Mouse (Mus musculus) R1 (cell line): Measurements from ENCODE around the gene Cebpa.

Experiments
- DNase-seq: peaks from one replicate; pipeline ENCODE4 v3.0.0-alpha.2; 2018; ENCODE audit warnings: low read depth, low spot score

The Cebpa gene

DNA sequence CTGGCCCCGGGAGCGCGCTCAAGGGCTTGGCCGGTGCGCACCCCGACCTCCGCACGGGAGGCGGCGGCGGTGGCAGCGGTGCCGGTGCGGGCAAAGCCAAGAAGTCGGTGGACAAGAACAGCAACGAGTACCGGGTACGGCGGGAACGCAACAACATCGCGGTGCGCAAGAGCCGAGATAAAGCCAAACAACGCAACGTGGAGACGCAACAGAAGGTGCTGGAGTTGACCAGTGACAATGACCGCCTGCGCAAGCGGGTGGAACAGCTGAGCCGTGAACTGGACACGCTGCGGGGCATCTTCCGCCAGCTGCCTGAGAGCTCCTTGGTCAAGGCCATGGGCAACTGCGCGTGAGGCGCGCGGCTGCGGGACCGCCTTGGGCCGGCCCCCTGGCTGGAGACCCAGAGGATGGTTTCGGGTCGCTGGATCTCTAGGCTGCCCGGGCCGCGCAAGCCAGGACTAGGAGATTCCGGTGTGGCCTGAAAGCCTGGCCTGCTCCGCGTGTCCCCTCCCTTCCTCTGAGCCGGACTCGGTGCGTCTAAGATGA lies 1.1 kb downstream of the Cebpa start:
- peak; percentile 27 for DNase-seq

DNA sequence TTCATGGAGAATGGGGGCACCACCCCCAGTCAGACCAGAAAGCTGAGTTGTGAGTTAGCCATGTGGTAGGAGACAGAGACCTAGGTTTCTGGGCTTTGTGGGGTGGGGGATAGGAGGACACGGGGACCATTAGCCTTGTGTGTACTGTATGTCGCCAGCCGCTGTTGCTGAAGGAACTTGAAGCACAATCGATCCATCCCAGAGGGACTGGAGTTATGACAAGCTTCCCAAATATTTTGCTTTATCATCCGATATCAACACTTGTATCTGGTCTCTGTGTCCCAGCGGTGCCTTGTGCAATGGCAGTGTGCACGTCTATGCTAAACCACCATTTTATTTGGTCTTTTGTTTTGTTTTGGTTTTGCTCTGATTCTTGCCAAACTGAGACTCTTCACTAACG lies 2.1 kb downstream of the Cebpa start:
- DNase-seq, result no peak

DNA sequence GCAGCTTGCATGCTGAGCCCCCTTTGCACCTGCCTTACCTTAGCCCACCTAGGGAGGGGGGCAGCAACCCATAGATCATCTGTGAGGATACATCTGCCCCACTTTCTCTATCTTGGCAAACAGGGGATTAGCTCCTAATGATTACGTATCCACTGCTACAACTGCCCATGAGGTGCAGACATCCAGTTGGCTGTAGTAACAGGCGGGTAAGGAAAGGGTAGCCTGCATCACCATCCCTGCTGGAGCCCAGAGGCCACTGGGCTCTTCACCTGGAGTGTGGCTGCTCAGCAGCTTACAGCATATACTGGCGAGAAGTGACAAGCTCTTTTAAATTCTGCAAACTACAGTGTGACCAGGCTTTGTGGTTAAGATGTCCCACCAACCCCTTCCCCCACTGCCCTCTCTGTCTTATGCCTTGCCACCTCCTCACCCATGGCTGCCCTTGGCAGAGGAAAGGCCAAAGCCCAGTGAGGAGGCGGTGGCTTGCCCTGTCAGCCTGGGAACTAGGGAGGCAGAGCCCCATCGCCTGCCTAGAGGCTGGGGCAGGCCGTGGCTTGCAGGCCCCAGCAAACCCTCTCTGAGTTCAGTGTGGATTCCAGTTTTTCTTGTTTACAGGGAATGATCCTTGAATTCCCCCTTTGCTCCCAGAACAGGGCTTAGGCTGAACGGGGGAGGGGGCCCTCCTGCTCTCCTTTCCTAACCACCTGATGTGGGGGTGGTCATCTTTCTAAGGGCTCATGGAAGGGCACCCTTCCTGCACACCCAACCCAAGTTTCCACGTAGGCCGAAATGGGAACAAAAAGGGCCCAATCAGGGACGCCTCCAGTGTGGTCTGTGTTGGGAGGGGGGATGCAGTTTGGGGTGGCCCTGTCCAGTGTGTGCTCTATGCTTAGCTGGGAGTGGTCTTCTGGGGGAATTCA lies 3.6 kb downstream of the Cebpa start:
- no peak for DNase-seq

DNA sequence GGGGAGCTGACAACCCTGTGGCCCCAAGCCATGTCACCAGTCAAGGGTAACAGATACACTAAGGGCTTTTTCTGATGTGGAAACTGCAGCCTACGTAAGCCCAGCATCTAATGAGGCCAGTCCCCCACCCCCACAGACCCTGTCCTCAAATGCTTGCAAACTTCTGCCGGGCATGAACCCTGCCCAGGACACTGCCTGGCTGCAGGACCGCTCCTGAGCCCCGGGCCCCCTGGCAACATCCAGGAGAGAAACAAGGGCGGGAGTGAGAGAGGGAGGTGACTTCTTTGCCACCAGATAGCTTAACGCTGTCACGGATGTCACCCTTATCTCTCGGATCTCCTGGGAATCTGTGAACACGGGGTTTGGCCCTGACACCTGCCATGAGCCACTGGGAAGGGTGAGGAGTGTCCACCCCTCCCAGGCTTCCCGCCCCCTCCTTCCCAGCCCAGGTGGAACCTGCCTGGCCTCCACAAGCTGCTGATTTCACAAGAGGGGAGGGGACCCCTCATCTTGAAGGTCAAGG lies 4.4 kb downstream of the Cebpa start:
- no peak for DNase-seq

DNA sequence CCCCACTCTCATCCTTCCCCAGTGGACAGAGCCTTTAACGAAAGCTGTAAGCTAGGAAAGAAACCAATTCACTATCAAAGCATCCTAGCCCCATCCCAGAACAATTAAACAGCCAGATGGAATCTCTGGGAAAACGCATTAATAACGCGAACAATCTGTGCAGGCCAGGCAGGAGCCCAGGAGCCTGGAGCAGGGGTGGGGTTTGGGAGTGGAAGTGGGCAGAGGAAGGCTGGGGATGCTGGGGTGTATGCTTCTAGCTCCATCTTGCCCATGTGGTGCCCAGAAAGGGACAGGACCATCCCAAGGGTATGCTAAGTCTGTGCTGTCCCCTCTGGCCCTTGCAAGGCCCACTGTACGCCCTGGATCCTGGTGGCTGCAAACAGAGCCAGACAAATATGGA lies 5.1 kb downstream of the Cebpa start:
- DNase-seq, result no peak

DNA sequence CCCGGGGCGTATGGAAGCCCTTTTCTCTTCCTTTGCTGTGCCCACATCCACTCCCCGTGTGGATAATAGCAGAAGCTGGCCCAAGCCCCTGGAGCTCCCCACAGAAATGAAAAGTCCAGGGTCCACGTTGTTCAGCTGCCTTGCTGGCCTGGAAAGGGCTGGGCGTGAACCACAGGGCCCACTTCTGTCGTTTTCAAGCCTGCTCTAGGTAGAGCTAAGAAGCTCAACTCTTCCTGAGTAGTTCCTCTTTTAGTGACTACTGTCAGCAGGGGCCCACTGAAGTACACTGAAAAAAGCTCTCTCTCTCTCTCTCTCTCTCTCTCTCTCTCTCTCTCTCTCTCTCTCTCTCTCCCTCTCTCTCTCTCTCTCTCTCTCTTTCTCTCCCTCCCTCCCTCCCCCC lies 5.7 kb downstream of the Cebpa start:
- DNase-seq, result no peak

DNA sequence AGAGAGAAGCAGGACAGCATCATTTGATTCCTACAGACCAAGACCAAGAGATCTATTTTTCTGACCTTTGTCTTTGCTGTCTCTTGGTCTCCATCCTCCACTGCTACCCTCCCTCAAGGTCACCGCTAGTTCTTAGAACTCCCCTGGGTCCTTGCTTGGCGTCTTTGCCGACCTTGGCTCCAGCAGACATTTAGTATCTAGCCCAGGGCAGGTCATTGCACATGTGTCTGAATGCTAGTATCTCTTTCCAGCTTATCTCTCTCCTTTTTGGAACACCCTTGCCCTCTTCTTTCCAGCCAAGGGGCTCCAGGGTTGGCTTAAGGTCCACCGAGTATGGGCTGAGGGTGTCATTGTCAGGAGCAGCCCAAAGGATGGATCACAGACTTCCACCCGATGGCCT lies 6.9 kb downstream of the Cebpa start:
- DNase-seq, result no peak

DNA sequence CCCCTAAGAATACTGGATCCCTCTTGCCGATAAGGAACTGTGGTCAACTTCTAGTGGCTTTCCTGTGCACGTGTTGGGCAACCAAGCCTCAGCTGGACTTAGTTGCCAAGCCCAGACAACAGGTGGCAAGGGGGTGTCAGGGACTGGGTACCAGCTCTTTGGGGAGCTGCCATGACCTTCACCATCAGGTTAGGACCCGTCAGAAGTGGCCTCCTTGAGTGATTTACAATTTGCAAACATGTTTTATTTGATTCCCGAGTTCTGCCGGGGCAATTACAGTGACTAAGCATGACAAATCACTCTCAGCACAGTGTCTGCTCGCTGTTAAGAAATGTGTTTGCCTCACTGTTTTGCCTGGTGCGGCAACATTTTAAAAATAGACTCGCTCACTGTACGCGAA lies 7.9 kb downstream of the Cebpa start:
- DNase-seq, result no peak

DNA sequence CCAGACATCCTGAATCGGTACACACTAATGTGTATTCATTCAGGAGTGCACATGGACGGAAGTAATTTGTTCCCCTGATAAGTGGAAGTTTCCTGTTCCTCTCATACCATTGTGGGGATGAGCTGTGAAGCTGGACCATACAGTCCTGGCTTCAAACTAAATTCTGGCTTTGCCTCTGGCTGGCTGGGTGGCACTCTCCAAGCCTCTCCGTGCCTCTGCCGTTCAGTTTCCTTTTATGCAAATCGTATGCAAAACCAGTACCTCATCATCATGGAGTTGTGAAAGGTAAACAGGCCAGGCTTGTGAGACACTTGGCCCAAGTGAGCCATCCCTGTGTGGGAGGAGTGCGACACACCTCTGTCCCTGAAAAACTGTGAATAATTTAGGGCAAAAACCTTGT lies 8.6 kb downstream of the Cebpa start:
- DNase-seq, result no peak

DNA sequence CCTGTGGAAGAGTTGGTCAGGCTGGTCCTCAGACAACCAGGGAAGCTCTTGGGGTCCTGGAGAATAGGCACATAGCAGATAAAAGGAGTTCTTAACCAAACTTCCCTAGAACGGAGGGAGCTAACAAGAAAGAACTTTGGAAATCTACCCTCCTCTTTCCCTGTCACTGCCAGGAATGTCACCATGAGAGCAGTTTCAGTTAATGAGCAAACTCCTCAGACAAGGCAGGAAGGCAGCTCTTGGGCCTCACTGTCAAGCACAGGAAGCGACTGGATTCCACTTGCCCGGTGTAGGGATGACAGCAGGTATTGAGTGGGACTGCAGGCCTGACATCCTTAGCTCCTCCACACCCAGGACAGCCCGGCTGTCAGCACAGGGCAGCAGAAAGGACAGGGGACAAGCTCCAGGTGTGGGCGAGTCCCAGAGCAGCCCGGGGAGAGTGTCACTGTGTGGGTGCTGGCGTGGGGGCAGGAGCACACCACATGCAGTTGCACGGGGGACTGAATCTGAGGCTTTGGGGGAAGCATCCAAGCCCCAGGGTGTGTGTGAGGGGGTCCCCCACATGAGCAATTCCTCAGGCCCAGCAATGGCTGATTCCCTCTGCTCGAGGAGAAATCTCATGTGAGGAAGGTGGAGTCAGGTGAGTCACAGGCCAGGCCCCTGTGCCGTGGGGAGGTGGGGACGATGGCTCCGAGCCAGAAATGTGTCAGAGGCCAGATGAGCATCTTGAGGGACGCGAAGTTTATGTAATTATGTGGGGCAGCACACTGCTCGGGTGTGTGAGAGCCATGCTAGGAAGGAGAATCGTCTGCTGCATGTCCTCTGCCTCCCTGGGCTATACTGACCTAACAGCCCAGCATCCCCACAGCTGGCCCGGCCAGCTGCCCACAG lies 9.8 kb downstream of the Cebpa start:
- DNase-seq, result no peak

DNA sequence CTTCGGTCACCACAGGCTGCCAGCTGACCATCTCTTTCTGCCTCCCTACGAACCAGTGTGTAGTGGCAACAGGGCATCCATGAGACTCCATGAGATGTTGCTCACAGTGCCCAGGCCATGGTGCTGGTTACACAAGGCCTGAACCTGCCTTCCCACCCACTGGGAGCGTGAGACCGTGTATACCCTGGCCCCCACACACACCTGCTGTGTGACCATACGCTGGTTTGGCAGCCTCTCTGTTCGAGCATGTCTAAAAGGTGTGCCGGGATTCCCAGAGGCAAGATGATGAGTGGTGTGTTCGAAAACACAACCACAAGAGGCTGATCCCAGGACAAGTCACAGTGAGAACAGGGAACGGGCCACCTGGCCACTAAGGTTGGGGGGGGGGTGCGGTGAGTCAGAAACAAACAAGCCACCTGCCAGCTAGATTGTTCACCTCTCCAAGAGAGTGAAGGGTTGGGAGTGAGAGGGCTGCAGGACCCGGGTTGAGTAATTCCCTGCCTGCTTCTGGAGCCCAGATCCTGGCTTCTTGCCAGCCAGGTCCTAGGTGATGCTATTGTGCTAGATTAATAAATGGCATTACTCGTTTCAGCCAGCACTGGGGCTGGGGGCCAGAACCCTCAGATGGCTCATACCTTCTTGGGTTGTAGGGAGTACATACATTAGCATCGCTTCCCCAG lies 11.1 kb downstream of the Cebpa start:
- DNase-seq, result no peak

DNA sequence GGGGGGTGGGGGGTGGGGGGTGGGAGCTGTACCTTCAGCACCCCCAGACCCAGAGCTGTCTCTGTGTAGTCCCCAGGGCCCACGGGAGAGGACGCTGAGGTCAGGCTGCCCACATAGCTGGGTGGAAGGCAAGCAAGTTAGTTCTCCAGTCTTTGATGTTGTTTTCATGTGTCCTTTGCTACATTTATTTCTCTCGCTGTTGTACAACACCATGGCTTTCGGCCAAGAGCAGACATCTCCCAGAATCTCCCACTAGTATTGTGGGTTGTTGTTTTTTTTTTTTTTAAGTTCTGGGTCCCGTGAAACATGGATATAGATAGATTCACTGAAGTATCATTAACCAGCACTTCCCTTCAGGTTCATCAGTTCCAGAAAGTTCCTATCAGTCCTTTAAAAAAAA lies 11.8 kb downstream of the Cebpa start:
- no peak for DNase-seq

DNA sequence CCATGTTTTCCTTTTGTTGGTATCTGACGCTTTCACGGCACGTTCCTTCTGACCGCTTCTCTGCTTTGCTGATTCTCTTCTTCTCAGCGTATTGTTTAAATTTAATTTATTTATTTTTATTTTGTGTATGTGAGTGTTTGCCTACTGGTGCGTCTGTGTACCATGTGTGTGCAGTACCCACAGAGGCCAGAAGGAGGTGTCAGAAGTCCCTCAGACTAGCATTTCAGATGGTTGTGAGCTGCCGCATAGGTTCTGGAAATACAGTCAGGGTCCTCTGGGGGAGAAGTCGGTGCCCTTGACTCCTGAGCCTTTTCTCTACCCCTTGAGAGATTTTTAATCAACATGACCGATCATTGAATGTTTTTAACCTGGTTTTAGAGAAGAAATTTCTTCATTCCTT lies 12.5 kb downstream of the Cebpa start:
- peak; percentile 69 for DNase-seq

DNA sequence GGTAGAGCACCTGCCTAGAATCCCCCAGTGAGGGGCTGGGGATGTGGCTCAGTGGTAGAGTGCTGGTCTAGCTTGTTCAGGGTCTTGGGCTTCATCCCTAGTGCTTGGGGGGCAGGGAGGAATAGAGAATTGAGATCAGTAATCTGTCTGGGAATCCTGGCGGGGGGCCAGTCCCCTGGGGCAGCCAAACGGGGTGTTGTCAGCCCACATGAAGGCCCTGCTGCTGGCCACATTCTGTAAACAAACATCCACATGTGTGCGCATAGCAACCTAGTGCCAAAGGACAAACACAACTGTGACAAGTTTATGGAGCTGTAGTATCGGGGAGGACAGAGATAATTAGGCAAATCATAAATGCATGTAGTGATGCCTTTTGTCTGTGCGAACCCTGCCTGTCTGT lies 15.5 kb downstream of the Cebpa start:
- no peak for DNase-seq

DNA sequence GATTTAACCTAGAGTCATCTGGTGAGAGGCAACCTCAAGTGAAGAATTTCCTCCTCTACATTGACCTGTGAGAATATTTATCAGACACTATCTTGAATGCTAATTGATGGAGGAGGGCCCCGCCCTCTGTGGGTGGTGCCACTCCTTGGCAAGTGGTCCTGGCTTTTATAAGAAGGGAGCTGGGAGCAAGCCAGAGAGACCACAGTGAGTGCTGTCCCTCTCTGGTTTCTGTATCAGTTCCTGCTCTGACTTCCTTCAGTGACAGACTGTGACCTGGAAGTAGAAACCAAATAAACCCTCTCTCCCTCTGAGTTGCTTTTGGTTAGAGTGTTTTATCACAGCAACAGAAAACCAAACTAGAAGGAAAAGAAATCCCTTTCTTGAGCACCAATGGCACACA lies 18.4 kb downstream of the Cebpa start:
- DNase-seq, result no peak

DNA sequence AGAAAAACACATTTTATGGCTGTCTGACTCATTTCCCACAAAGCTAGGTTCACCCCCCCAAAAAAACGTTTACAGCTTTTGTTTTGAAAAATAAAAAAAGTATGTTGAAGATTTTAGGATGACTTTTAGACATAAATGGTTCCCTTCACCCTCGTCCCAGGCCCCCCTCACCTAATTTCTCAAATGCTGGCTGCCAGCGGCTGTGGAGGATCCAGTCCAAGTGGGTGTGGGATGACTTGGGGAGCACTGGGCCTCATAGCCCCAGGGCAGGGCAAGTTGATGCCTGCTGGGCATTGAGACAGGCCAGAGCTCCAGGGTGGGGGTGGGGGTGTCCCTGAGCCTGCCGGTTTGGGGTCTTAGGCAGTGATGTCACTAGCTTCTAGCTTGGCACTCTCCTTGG lies 19.4 kb downstream of the Cebpa start:
- DNase-seq, result no peak

DNA sequence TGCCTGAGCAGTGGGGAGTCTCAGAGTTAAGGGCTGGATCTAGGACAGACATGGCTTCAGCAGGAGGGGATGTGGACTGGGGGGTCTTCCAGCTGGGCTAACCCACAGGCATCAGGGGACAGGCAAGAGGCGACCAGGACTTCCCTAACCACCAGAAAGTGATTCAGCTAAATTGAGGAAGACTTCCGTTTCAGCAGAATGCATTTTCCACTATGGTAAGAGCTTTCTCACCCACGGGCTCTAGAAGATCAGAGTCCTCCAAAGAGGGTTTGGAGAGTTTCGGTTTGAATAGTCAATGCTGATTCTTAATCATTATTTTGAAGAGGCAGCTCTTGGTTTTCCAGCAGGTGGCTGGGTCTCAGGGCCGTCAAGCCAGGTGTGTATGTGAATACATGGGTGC lies 20.8 kb downstream of the Cebpa start:
- DNase-seq, result no peak

DNA sequence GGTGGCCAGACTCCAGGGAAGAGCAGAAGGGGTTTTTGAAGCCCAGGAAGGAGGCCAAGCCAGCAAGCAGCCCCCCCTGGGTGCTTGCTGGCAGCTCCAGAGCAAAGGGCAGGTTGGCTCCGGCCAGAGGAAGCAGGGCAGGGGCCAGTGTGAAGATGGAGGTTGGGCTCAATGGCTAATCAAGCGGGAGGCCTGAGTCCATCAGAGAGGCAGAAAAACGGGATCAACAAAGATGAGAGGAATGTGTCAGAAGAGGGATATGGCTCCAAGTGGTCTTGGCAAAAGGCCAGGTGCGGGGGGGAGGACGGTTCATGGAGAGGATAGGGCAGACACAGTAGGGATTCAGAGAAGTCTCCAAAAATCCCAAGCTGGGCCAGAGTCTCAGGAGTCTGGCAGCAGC lies 22.4 kb downstream of the Cebpa start:
- no peak for DNase-seq

DNA sequence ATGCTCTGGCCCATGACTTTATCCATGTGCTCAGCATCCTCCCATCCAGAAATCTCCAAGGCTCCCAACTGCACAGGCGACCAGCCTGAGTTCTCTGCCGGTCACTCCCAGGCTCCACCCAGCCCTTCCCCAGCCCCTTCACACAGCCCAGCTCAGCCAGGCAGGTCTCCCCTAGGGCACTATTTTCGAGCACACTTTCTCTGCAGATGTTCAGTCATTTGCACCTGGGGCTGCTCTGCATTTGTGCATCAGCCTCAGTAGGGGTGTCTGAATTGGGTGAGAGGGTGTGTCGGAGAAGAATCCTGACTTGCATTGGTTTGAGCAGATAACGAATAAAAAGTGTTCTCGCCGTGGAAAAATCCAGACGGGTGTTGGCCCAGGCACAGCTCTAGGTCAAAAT lies 23.4 kb downstream of the Cebpa start:
- peak; percentile 30 for DNase-seq

DNA sequence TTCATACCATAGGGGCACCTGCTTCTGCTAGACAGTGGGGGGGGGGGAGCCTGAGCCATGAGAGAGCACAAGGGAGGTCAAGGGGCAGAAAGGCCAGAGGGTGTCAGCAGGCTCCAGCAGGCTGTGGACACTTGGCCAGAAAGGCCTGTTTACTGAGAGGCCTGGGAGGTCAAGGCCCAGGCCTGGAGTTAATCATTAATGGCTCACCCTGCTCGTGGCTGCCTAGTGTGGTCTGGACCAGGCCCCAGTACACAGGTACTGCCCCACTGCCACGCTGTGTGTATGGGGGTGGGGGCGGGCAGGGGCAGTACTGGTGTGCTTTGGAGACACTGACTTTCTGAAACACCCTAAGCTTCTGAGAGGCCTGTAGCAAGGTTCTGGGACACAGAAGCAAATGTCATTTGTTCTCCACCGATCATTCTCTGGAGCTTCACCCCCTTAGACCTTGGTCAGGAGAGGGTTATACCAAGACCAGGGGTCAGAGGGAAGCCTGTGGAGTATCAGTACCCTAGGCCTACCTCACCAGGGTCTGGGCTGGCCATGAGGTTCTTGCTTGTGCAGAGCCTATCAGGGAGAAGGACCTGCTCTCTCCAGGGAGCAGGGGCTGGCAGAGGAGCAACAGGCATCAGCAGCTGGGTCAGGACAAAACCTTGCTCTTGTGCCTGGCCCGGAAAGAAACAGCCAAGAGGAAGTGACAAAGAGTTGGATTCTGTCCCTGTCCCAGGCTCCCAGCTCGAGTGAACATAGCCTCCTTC lies 24.9 kb downstream of the Cebpa start:
- DNase-seq, result no peak

DNA sequence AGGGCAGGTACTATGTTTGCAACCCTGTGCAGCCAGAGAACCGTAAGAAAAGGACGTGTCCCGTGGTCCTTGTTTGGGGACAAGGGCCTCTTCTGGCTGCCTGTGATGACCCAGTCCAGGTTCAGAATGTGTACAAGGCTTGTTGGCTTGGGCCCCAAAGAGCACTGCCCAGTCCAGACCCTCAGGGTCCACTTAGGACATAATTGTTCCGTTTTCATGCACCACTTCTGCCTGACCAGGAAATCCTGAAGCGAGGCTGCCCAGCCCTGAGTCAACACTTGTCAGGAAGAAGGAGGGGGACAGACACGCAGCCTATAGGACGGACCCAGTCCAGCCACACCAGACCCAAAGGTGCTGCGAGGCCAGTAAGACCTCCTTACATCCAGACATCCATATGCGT lies 26.0 kb downstream of the Cebpa start:
- DNase-seq, result no peak
